Mouse (Mus musculus) cortical plate, adult 2 months (tissue): ENCODE measurements at regions not wholly inside any gene's neighbourhood (a gene's known extent, or its start where the extent isn't known, plus 50 kb on each side); places are given as distances from the start of the nearest gene placed in this dataset.
"Not testable (repeated sequence)": the region's sequence is repeated elsewhere in the genome, so short reads cannot be mapped to it uniquely, and the experiment has no call there.

Experiments
- H3K27ac ChIP-seq: fragments of 200-500 bp; 2 replicates; pipeline ENCODE4 v1.5.1; 2012; ENCODE audit warnings: low read length, control low read depth, inconsistent platforms; ENCODE audit not compliant: insufficient read depth
- H3K4me1 ChIP-seq: fragments of 200-500 bp; 2 replicates; pipeline ENCODE4 v1.6.1; 2011; ENCODE audit warnings: low read length; ENCODE audit not compliant: control insufficient read depth, insufficient read depth
- H3K4me3 ChIP-seq: fragments of 200-500 bp; 2 replicates; pipeline ENCODE4 v1.5.1; 2011; ENCODE audit warnings: mild to moderate bottlenecking, low read length, control low read depth; ENCODE audit not compliant: insufficient read depth
- CTCF ChIP-seq: fragments of 200-500 bp; IDR thresholded peaks from 2 replicates; pipeline ENCODE4 v1.5.1; 2011; ENCODE audit warnings: mild to moderate bottlenecking, control low read depth, low read length; ENCODE audit not compliant: insufficient read depth; ENCODE audit errors: extremely low read depth
- POLR2A ChIP-seq: fragments of 200-500 bp; IDR thresholded peaks from 2 replicates; pipeline ENCODE4 v1.6.1; 2011; ENCODE audit warnings: mild to moderate bottlenecking, low read length, control low read depth; ENCODE audit not compliant: insufficient read depth; ENCODE audit errors: extremely low read depth

DNA sequence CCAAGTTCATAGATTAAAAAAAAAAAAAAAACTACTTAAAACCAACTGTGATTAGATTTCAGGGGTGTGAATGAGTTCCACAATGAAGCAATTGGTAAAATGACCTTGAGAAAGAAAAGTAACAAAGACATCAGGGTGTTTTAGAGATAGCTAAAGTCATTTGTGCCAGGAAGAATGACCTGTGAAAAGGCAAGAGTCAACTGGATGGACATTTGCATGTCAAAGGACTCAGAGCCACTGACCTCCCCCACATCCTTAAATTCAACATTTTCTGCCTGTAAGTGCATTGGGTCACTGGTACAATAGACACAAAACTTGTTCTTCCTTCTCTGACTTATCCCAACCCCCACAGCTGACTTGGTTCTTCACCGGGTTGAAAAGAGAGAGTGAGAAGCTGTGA is 474.6 kb upstream of the 2610301B20Rik start:
- TF ChIP-seq CTCF: no peak
- TF ChIP-seq POLR2A: no peak
- no peaks in the 10 kb centered on the region for H3K4me1 ChIP-seq

DNA sequence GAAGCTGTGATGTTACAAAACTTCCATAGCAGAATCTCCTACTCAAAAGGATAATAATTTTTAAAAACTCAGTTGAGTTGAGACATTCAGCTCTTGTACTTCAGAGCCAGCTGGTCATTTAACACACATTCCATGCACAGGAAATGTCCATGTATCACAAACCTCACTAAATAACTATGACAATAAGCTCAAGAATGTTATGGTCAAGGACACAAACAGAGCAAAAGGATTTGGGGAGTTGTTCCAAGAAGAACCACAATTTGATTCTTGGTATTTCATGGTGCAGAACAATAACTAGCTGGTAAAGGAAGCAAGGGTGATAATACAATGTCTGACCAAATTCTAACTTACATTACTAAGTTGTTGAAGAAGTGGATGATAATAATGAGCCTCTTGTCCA is 471.4 kb upstream of the 2610301B20Rik start:
- TF ChIP-seq POLR2A: no peak
- TF ChIP-seq CTCF: no peak
- Histone ChIP-seq H3K4me1 (no peaks in the 10 kb centered on the region), H3K27ac (no peak overlapping the region), H3K4me3 (no peak overlapping the region)

More for the DNA sequence above, 474.6 kb upstream of the 2610301B20Rik start:
- Histone ChIP-seq H3K27ac (no peak overlapping the region), H3K4me3 (no peak overlapping the region)

DNA sequence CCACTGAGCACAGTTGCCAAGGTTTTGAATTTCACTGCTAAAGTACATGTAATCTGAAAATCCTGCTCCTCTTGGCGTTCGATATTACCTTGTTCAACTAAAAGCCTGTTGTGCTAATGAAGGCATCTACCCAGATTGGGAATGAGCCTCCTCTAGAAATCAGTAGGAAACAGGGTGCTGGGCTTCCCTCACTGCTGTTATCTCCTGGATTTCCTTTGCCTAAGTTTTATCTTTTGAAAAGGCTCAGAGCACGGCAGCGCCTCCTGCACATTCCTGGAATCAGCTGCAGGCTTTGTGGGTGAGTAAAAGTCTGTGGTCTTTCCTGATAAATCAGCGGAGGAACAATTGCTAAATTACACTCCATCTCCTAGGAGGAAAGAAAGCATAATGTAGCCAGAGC is 469.9 kb upstream of the 2610301B20Rik start:
- Histone ChIP-seq H3K27ac (no peak overlapping the region), H3K4me1 (no peaks in the 10 kb centered on the region), H3K4me3 (no peak overlapping the region)
- TF ChIP-seq CTCF: no peak
- no peak for TF ChIP-seq POLR2A

DNA sequence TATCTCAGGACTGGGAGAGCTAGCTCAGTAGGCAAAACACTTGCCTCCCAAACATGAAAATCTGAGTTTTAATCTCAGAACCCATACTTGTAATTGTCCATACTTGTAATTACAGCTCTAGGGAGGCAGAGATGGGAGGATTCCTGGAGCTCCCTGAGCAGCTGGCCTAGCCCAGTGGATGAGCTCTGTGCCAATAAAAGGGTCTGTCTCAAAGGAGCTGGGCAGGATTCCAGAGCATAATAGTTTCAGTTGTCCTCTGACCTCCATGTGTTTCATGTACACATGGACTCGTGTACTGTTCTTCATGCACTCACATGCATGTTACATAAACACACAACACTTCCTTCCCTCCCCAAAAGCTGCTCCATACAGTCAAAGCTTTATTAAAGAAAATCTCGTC is 469.2 kb upstream of the 2610301B20Rik start:
- Histone ChIP-seq H3K27ac (no peak overlapping the region), H3K4me3 (no peak overlapping the region), H3K4me1 (no peaks in the 10 kb centered on the region)
- no peak for TF ChIP-seq CTCF

DNA sequence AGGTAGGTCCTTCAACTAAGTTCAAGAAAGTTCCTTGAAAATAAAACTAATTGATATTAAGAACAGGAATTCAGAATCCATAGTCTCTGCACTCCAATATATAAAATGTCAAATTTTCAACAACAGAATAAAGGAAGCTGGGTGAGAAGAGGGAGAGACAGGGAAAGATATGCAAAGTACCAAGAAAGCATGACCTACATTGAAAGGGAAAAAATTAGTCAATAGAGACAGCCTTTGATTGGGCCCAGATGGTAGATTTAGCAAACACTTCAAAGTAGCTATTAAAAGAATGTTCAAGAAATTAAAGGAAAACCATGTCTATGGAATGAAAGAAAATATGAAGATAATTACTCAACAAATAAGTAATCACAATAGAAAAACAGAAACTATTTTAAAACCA is 460.0 kb upstream of the 2610301B20Rik start:
- TF ChIP-seq CTCF (no peak), POLR2A (no peak)
- Histone ChIP-seq H3K4me3 (no peak overlapping the region), H3K4me1 (no peaks in the 10 kb centered on the region), H3K27ac (no peak overlapping the region)

DNA sequence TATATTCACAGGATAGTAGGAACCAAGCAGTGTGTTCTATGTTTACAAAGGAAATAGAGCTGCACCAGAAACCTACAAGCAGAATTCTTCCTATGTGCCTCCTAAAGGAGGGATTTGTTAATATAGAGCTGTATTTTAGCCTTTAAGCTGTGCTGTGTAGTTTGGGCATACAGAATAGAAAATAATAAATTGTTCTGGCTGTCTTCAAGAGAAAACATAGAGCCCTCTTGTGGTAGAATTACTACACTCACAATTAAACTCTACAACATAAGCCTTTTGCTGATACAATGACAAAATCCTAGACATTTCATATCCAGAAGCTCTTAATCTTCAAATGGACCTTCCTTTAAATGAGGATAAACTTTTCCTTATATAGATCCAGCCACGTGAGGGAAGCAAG is 452.9 kb upstream of the 2610301B20Rik start:
- TF ChIP-seq CTCF: no peak
- TF ChIP-seq POLR2A: no peak
- Histone ChIP-seq H3K4me1 (no peaks in the 10 kb centered on the region), H3K27ac (no peak overlapping the region), H3K4me3 (no peak overlapping the region)

DNA sequence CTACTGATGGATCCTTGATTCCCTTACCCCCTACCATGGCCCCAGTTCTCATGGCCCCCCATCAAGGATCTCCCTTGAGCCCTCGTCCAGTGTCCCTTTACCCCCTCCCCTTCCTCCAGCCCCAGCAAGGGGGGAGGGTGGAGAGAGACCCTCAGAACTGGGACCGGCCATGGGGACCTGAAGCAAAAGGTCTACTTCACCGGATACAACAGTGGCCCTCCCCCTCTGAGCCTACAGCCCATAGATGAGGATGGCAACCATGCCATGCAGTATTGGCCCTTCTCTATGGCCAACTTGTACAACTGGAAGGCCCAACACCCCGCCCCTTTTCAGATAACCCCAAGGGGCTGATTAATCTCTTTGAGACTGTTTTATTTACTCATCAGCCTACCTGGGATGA is 439.9 kb upstream of the 2610301B20Rik start:
- H3K4me1 ChIP-seq: no peaks in the 10 kb centered on the region
- H3K4me3 ChIP-seq: no peak overlapping the region
- TF ChIP-seq CTCF (no peak), POLR2A (no peak)
- H3K27ac ChIP-seq: no peak overlapping the region

DNA sequence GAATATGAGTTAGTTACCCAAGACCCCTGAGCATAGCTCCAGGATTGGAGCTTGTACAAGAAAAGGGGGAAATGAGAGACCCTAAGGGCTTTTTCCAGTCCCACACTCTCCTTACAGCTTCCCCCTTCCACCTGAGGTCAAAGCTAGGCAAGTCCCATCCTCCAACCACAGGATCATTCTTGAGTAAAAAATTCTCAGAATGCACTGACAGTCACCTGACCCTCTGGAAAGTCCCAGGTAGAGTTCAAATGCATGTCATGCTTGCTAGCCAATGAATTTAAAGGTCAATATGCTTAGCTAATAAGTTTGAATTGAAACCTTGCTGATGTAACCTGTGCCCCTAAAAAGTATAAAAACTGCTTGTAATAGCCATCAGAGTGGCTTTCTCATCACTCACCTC is 434.4 kb upstream of the 2610301B20Rik start:
- not testable (repeated sequence) for H3K27ac ChIP-seq, H3K4me1 ChIP-seq

DNA sequence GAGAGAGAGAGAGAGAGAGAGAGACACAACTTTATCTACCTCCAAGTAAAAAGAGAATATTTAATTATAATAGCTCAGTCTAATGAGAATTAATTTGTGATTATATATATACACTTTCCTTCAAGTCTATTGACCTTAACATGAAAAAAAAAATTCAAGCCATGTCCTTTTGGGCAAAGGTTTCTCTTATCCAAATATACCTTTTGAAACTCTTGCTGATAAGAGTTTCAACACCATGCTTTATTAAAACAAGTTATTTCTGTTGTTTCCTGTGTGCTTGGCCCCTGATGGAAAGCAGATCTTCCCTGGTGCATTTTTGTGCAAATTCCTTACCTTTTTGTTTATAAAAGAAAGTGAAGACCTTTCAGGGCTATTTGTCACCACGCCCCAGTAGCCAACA is 414.7 kb upstream of the 2610301B20Rik start:
- Histone ChIP-seq H3K4me3 (no peak overlapping the region), H3K4me1 (no peaks in the 10 kb centered on the region), H3K27ac (no peak overlapping the region)
- TF ChIP-seq CTCF (no peak), POLR2A (no peak)

More for the DNA sequence above, 434.4 kb upstream of the 2610301B20Rik start:
- not testable (repeated sequence) for H3K4me3 ChIP-seq

DNA sequence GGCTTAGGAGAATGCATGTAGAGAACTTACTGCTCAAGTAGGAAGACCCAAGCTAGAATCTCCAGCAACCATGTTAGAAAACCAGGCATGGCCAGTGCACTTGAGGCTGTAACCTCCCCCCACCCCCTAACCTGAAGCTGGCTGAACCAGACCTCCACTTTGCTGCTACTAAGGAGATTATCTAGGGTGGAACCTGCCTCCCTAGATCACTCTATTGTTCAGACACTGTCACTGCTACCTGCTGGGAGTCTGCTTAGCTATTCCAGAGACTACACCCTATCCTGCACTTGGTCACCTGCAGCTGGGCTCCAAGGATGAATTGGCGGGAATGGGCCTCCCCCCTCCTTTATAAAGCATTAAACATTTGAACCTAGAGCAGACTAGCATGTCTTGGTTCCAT is 393.4 kb upstream of the 2610301B20Rik start:
- H3K4me1 ChIP-seq: no peaks in the 10 kb centered on the region
- no peak overlapping the region for H3K4me3 ChIP-seq
- TF ChIP-seq CTCF: no peak
- TF ChIP-seq POLR2A: no peak
- no peak overlapping the region for H3K27ac ChIP-seq

DNA sequence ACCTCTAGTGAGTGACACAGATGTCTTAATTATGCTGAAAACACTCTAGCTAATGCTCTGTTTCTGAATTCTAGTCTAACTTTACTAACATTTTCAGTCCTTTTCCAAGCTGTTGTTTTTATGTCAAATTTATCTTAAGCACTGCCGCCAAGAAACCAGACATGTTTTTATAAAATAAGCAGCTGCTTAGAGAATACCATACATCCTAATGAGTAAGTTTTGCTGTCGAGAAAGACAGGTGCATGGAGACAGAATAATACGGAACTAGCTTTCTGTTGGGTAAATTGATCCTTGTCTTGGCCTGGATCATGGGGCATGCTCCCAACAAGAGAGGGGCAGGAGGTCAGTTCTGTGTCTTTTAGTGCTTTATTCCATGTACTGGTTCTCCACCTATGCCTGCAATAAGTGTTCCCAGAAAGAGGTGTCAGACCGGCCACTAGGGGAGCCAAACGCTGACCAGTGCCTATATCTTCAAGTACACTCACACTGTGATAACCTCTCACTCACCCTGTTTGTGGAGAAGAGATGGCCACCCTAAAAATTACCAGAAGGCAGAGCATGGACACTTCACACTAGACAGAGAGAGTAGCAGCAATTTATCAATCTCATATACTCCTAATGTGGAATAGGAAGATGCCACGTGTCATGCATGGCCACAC is 366.0 kb upstream of the 2610301B20Rik start:
- H3K4me3 ChIP-seq: no peak overlapping the region
- no peaks in the 10 kb centered on the region for H3K4me1 ChIP-seq
- no peak overlapping the region for H3K27ac ChIP-seq
- TF ChIP-seq POLR2A (no peak), CTCF (no peak)
